Mouse (Mus musculus): ENCODE data around the gene Syt2.
A peak's percentile ranks its signal among the peaks of the same experiment; 100 is the strongest.

Syt2 gene

GRCm38 (mm10) chr1:134646261-134646962, at the start of gene Syt2:
Gene Syt2, plus strand, starts transcription at chr1:134646677.
- DNase-seq (ENCODE audit: low spot score): peak; percentile 63

GRCm38 (mm10) chr1:134597339-134598054, 49.0 kb upstream of the Syt2 start:
- no peak for DNase-seq (ENCODE audit: low spot score)

GRCm38 (mm10) chr1:134604086-134604485, 42.4 kb upstream of the Syt2 start:
- peak; percentile 26 for DNase-seq (ENCODE audit: low spot score)

GRCm38 (mm10) chr1:134605670-134606069, 40.8 kb upstream of the Syt2 start:
- no peak for DNase-seq (ENCODE audit: low spot score)

- DNase-seq (ENCODE audit: low spot score): no peak
These were observed 40.1 kb upstream of the Syt2 start for GRCm38 (mm10) chr1:134606381-134606780.

GRCm38 (mm10) chr1:134607279-134607678, 39.2 kb upstream of the Syt2 start:
- DNase-seq (ENCODE audit: low spot score): no peak

GRCm38 (mm10) chr1:134609172-134609571, 37.3 kb upstream of the Syt2 start:
- no peak for DNase-seq (ENCODE audit: low spot score)

GRCm38 (mm10) chr1:134614554-134614953, 31.9 kb upstream of the Syt2 start:
- DNase-seq (ENCODE audit: low spot score): no peak

GRCm38 (mm10) chr1:134614988-134615387, 31.5 kb upstream of the Syt2 start:
- no peak for DNase-seq (ENCODE audit: low spot score)

GRCm38 (mm10) chr1:134617656-134618055, 28.8 kb upstream of the Syt2 start:
- DNase-seq (ENCODE audit: low spot score): no peak

- DNase-seq (ENCODE audit: low spot score): no peak
These were observed 21.2 kb upstream of the Syt2 start for GRCm38 (mm10) chr1:134625325-134625724.

- no peak for DNase-seq (ENCODE audit: low spot score)
These were observed 17.0 kb upstream of the Syt2 start for GRCm38 (mm10) chr1:134629455-134629854.

GRCm38 (mm10) chr1:134634296-134634695, 12.2 kb upstream of the Syt2 start:
- no peak for DNase-seq (ENCODE audit: low spot score)

- DNase-seq (ENCODE audit: low spot score): no peak
These were observed 10.2 kb upstream of the Syt2 start for GRCm38 (mm10) chr1:134636245-134636644.

- DNase-seq (ENCODE audit: low spot score): peak; percentile 32
These were observed 9.8 kb upstream of the Syt2 start for GRCm38 (mm10) chr1:134636684-134637083.

- DNase-seq (ENCODE audit: low spot score): no peak
These were observed 8.4 kb upstream of the Syt2 start for GRCm38 (mm10) chr1:134638041-134638440.

GRCm38 (mm10) chr1:134638522-134638921, 8.0 kb upstream of the Syt2 start:
- peak; percentile 24 for DNase-seq (ENCODE audit: low spot score)

- no peak for DNase-seq (ENCODE audit: low spot score)
These were observed 7.0 kb upstream of the Syt2 start for GRCm38 (mm10) chr1:134639460-134639859.

GRCm38 (mm10) chr1:134641507-134641906, 5.0 kb upstream of the Syt2 start:
- DNase-seq (ENCODE audit: low spot score): peak; percentile 22

- DNase-seq (ENCODE audit: low spot score): no peak
These were observed 2.8 kb upstream of the Syt2 start for GRCm38 (mm10) chr1:134643702-134644101.

- no peak for DNase-seq (ENCODE audit: low spot score)
These were observed 873 bp upstream of the Syt2 start for GRCm38 (mm10) chr1:134645408-134646200.

GRCm38 (mm10) chr1:134646963-134647282, 446 bp downstream of the Syt2 start:
- DNase-seq (ENCODE audit: low spot score): no peak

- no peak for DNase-seq (ENCODE audit: low spot score)
These were observed 1.1 kb downstream of the Syt2 start for GRCm38 (mm10) chr1:134647591-134647990.
